Mouse (Mus musculus): ENCODE results near the gene Rnf223. TPM values are rescaled to one million over a fixed set of nuclear protein-coding genes. Genes with fewer than 3 reads are reported as not detected.

The Rnf223 gene
- polyA plus RNA-seq (2014; fragmentation: Nextera tagmentation; extraction: Ambion mirVana), result 0.14 and 0.16 TPM in 2 replicates

GRCm38 (mm10) chr4:156130436-156130835, at the start of gene Rnf223:
Gene Rnf223 (plus strand): TSS chr4:156130513.
- Histone ChIP-seq H3K9me3 (ENCODE audit: control insufficient read depth, low read length) (no peaks in the 10 kb centered on the region), H3K4me1 (replicated peaks; ENCODE audit: control insufficient read depth, insufficient read depth, low read length) (no peaks in the 10 kb centered on the region), H3K4me3 (ENCODE audit: low read depth, low read length) (no peak within 1 kb of the TSS), H3K27me3 (replicated peaks; ENCODE audit: control insufficient read depth, insufficient read depth, low read length) (no peaks in the 10 kb centered on the region), H3K9ac (ENCODE audit: low read length) (no peak within 1 kb of the TSS), H3K36me3 (ENCODE audit: control insufficient read depth, insufficient read depth, low read length) (peaks cover 14% of the 10 kb centered on the region), H3K27ac (ENCODE audit: low read depth) (no peak within 1 kb of the TSS), H3K4me2 (ENCODE audit: low read length) (no peak within 1 kb of the TSS)
- DNase-seq (ENCODE audit: low spot score), result no peak
- no peak for ATAC-seq (replicated peaks; ENCODE audit: low FRiP score, low TSS enrichment, low read depth)
- 76% methylated on average over 15 of the region's 15 CpGs for WGBS

GRCm38 (mm10) chr4:156082621-156083234, 47.6 kb upstream of the Rnf223 start:
- H3K4me2 ChIP-seq (ENCODE audit: low read length), result peak overlapping the region; percentile 2; the same call in 1 of the 2 replicates
- peaks cover 6% of the 10 kb centered on the region for H3K27me3 ChIP-seq (replicated peaks; ENCODE audit: control insufficient read depth, insufficient read depth, low read length)

GRCm38 (mm10) chr4:156083348-156083747, 47.0 kb upstream of the Rnf223 start:
- H3K36me3 ChIP-seq (ENCODE audit: control insufficient read depth, insufficient read depth, low read length), result no peaks in the 10 kb centered on the region
- peak overlapping the region; percentile 54; the same call in 1 of the 2 replicates for H3K27ac ChIP-seq (ENCODE audit: low read depth)
- H3K9me3 ChIP-seq (ENCODE audit: control insufficient read depth, low read length), result no peaks in the 10 kb centered on the region
- 66% methylated on average over 5 of the region's 5 CpGs for WGBS
- no peak overlapping the region for H3K9ac ChIP-seq (ENCODE audit: low read length)
- H3K4me1 ChIP-seq (replicated peaks; ENCODE audit: control insufficient read depth, insufficient read depth, low read length), result 0 out of 2 replicates have a peak, but pooled peaks cover 5% of the 10 kb centered on the region
- no peaks in the 10 kb centered on the region for H3K27me3 ChIP-seq (replicated peaks; ENCODE audit: control insufficient read depth, insufficient read depth, low read length)
- no peak for ATAC-seq (replicated peaks; ENCODE audit: low FRiP score, low TSS enrichment, low read depth)
- H3K4me3 ChIP-seq (ENCODE audit: low read depth, low read length), result no peak overlapping the region
- H3K4me2 ChIP-seq (ENCODE audit: low read length), result no peak overlapping the region
- no peak for DNase-seq (ENCODE audit: low spot score)

More at GRCm38 (mm10) chr4:156082621-156083234, 47.6 kb upstream of the Rnf223 start:
- Histone ChIP-seq H3K9ac (ENCODE audit: low read length) (no peak overlapping the region), H3K9me3 (ENCODE audit: control insufficient read depth, low read length) (no peaks in the 10 kb centered on the region), H3K36me3 (ENCODE audit: control insufficient read depth, insufficient read depth, low read length) (no peaks in the 10 kb centered on the region), H3K27ac (ENCODE audit: low read depth) (no peak overlapping the region), H3K4me3 (ENCODE audit: low read depth, low read length) (no peak overlapping the region), H3K4me1 (replicated peaks; ENCODE audit: control insufficient read depth, insufficient read depth, low read length) (0 out of 2 replicates have a peak, but pooled peaks cover 5% of the 10 kb centered on the region)
- DNase-seq (ENCODE audit: low spot score) (no peak), ATAC-seq (replicated peaks; ENCODE audit: low FRiP score, low TSS enrichment, low read depth) (no peak)
- WGBS, result 57% methylated on average over 4 of the region's 4 CpGs

GRCm38 (mm10) chr4:156084096-156084879, 46.0 kb upstream of the Rnf223 start:
- no peaks in the 10 kb centered on the region for H3K27me3 ChIP-seq (replicated peaks; ENCODE audit: control insufficient read depth, insufficient read depth, low read length)
- H3K9ac ChIP-seq (ENCODE audit: low read length), result no peak overlapping the region
- H3K9me3 ChIP-seq (ENCODE audit: control insufficient read depth, low read length), result no peaks in the 10 kb centered on the region
- ATAC-seq (replicated peaks; ENCODE audit: low FRiP score, low TSS enrichment, low read depth) (no peak), DNase-seq (ENCODE audit: low spot score) (no peak)
- H3K36me3 ChIP-seq (ENCODE audit: control insufficient read depth, insufficient read depth, low read length), result no peaks in the 10 kb centered on the region
- H3K27ac ChIP-seq (ENCODE audit: low read depth), result peak overlapping the region; percentile 54
- no peak overlapping the region for H3K4me3 ChIP-seq (ENCODE audit: low read depth, low read length)
- no peak overlapping the region for H3K4me2 ChIP-seq (ENCODE audit: low read length)
- 0 out of 2 replicates have a peak, but pooled peaks cover 5% of the 10 kb centered on the region for H3K4me1 ChIP-seq (replicated peaks; ENCODE audit: control insufficient read depth, insufficient read depth, low read length)
- 61% methylated on average over 9 of the region's 9 CpGs for WGBS

- no peak overlapping the region for H3K4me2 ChIP-seq (ENCODE audit: low read length)
- H3K36me3 ChIP-seq (ENCODE audit: control insufficient read depth, insufficient read depth, low read length), result no peaks in the 10 kb centered on the region
- H3K4me1 ChIP-seq (replicated peaks; ENCODE audit: control insufficient read depth, insufficient read depth, low read length), result 0 out of 2 replicates have a peak, but pooled peaks cover 5% of the 10 kb centered on the region
- DNase-seq (ENCODE audit: low spot score) (no peak), ATAC-seq (replicated peaks; ENCODE audit: low FRiP score, low TSS enrichment, low read depth) (no peak)
- no peak overlapping the region for H3K4me3 ChIP-seq (ENCODE audit: low read depth, low read length)
- H3K27me3 ChIP-seq (replicated peaks; ENCODE audit: control insufficient read depth, insufficient read depth, low read length), result no peaks in the 10 kb centered on the region
- H3K27ac ChIP-seq (ENCODE audit: low read depth), result no peak overlapping the region
- no peak overlapping the region for H3K9ac ChIP-seq (ENCODE audit: low read length)
- WGBS, result 85% methylated on average over 8 of the region's 8 CpGs
- H3K9me3 ChIP-seq (ENCODE audit: control insufficient read depth, low read length), result no peaks in the 10 kb centered on the region
These were observed 45.1 kb upstream of the Rnf223 start for GRCm38 (mm10) chr4:156085256-156085655.

- no peak for ATAC-seq (replicated peaks; ENCODE audit: low FRiP score, low TSS enrichment, low read depth)
- no peak overlapping the region for H3K27ac ChIP-seq (ENCODE audit: low read depth)
- 23% methylated on average over 5 of the region's 5 CpGs for WGBS
These were observed 42.8 kb upstream of the Rnf223 start for GRCm38 (mm10) chr4:156087398-156088087.

GRCm38 (mm10) chr4:156091236-156091635, 39.1 kb upstream of the Rnf223 start:
- no peaks in the 10 kb centered on the region for H3K4me1 ChIP-seq (replicated peaks; ENCODE audit: control insufficient read depth, insufficient read depth, low read length)
- no peak overlapping the region for H3K4me3 ChIP-seq (ENCODE audit: low read depth, low read length)
- H3K36me3 ChIP-seq (ENCODE audit: control insufficient read depth, insufficient read depth, low read length), result no peaks in the 10 kb centered on the region
- no peaks in the 10 kb centered on the region for H3K9me3 ChIP-seq (ENCODE audit: control insufficient read depth, low read length)
- H3K27me3 ChIP-seq (replicated peaks; ENCODE audit: control insufficient read depth, insufficient read depth, low read length), result no peaks in the 10 kb centered on the region
- no peak overlapping the region for H3K4me2 ChIP-seq (ENCODE audit: low read length)
- ATAC-seq (replicated peaks; ENCODE audit: low FRiP score, low TSS enrichment, low read depth) (no peak), DNase-seq (ENCODE audit: low spot score) (no peak)
- 60% methylated on average over 1 of the region's 1 CpGs for WGBS
- no peak overlapping the region for H3K9ac ChIP-seq (ENCODE audit: low read length)
- H3K27ac ChIP-seq (ENCODE audit: low read depth), result no peak overlapping the region

More at GRCm38 (mm10) chr4:156087398-156088087, 42.8 kb upstream of the Rnf223 start:
- H3K9ac ChIP-seq (ENCODE audit: low read length), result no peak overlapping the region
- H3K4me2 ChIP-seq (ENCODE audit: low read length), result no peak overlapping the region
- 0 out of 2 replicates have a peak, but pooled peaks cover 4% of the 10 kb centered on the region for H3K4me1 ChIP-seq (replicated peaks; ENCODE audit: control insufficient read depth, insufficient read depth, low read length)
- no peak overlapping the region for H3K4me3 ChIP-seq (ENCODE audit: low read depth, low read length)
- H3K36me3 ChIP-seq (ENCODE audit: control insufficient read depth, insufficient read depth, low read length), result no peaks in the 10 kb centered on the region
- no peaks in the 10 kb centered on the region for H3K27me3 ChIP-seq (replicated peaks; ENCODE audit: control insufficient read depth, insufficient read depth, low read length)
- no peak for DNase-seq (ENCODE audit: low spot score)
- H3K9me3 ChIP-seq (ENCODE audit: control insufficient read depth, low read length), result no peaks in the 10 kb centered on the region

GRCm38 (mm10) chr4:156092765-156093164, 37.5 kb upstream of the Rnf223 start:
- Histone ChIP-seq H3K4me1 (replicated peaks; ENCODE audit: control insufficient read depth, insufficient read depth, low read length) (no peaks in the 10 kb centered on the region), H3K27ac (ENCODE audit: low read depth) (no peak overlapping the region), H3K4me2 (ENCODE audit: low read length) (no peak overlapping the region), H3K36me3 (ENCODE audit: control insufficient read depth, insufficient read depth, low read length) (no peaks in the 10 kb centered on the region), H3K4me3 (ENCODE audit: low read depth, low read length) (no peak overlapping the region), H3K9me3 (ENCODE audit: control insufficient read depth, low read length) (no peaks in the 10 kb centered on the region), H3K27me3 (replicated peaks; ENCODE audit: control insufficient read depth, insufficient read depth, low read length) (no peaks in the 10 kb centered on the region), H3K9ac (ENCODE audit: low read length) (no peak overlapping the region)
- no peak for DNase-seq (ENCODE audit: low spot score)
- ATAC-seq (replicated peaks; ENCODE audit: low FRiP score, low TSS enrichment, low read depth), result 0 out of 2 replicates have a peak, but pooled peaks have one; percentile 32
- 92% methylated on average over 1 of the region's 1 CpGs for WGBS
